Mouse (Mus musculus) left cerebral cortex, adult 2 months (tissue): ENCODE data around the gene Rtn4r. TPM values are rescaled to one million over a fixed set of nuclear protein-coding genes. Genes with fewer than 3 reads are reported as not detected.
A peak's percentile ranks its signal among the peaks of the same experiment; 100 is the strongest.

ENCODE experiments used
- DNase-seq, 2 experiments: peaks; one replicate each; pipeline ENCODE4 v3.0.0; 2021 to 2022; ENCODE audit warnings: low spot score in 2 of 2, mixed read lengths in 1 of 2; ENCODE audit errors: extremely low spot score in 1 of 2
- H3K27ac ChIP-seq: fragments of 200-600 bp; 2 replicates; pipeline ENCODE4 v1.8.1; 2022
- H3K4me3 ChIP-seq: fragments of 200-600 bp; 2 replicates; pipeline ENCODE4 v1.8.1; 2022
- CTCF ChIP-seq: fragments of 200-600 bp; IDR thresholded peaks from 2 replicates; pipeline ENCODE4 v1.8.1; 2022; ENCODE audit warnings: antibody characterized with exemption, mild to moderate bottlenecking, moderate library complexity
- intact Hi-C: fragments of 180-260 bp; cut with DNase I; formaldehyde crosslinking; loops from one replicate; pipeline ENCODE4 v1.15.1; 2025
- total RNA-seq, 2 experiments: library from RNA; stranded (reverse); gene quantifications; 2 replicates each; pipeline ENCODE4 v1.2.3; 2021

Rtn4r gene
- total RNA-seq, 2 experiments from 2014 or later = 138 to 147 TPM

GRCm38 (mm10) chr16:18161190-18161589, 33.7 kb downstream of the Rtn4r start:
- TF ChIP-seq CTCF = no peak
- DNase-seq = no peak
- no peak overlapping the region for H3K4me3 ChIP-seq
- intact Hi-C loops = no loop called here
- no peak overlapping the region for H3K27ac ChIP-seq

GRCm38 (mm10) chr16:18164642-18165238, 37.3 kb downstream of the Rtn4r start:
- H3K27ac ChIP-seq = no peak overlapping the region
- peak in 1 of 2 experiments; percentile 10 for DNase-seq
- TF ChIP-seq CTCF = no peak
- intact Hi-C loops = no loop called here
- no peak overlapping the region for H3K4me3 ChIP-seq

GRCm38 (mm10) chr16:18166613-18167190, 39.3 kb downstream of the Rtn4r start:
- H3K27ac ChIP-seq = peak overlapping the region; percentile 51; the same call in 1 of the 2 replicates
- TF ChIP-seq CTCF = no peak
- intact Hi-C loops = no loop called here
- no peak for DNase-seq
- H3K4me3 ChIP-seq = no peak overlapping the region

GRCm38 (mm10) chr16:18169156-18169555, 41.7 kb downstream of the Rtn4r start:
- DNase-seq = no peak
- no peak overlapping the region for H3K4me3 ChIP-seq
- intact Hi-C loops = no loop called here
- H3K27ac ChIP-seq = no peak overlapping the region
- no peak for TF ChIP-seq CTCF

GRCm38 (mm10) chr16:18169776-18170175, 42.3 kb downstream of the Rtn4r start:
- Histone ChIP-seq H3K4me3 (no peak overlapping the region), H3K27ac (no peak overlapping the region)
- intact Hi-C loops = no loop called here
- no peak for TF ChIP-seq CTCF
- DNase-seq = no peak

GRCm38 (mm10) chr16:18172266-18172855, 44.9 kb downstream of the Rtn4r start:
- intact Hi-C loops = loop anchor here (1.0 kb wide), 1 partner anchor 39 kb away; no protein-coding TSS in a partner anchor
- peak; percentile 93 for TF ChIP-seq CTCF
- peak; percentile 79 to 84 for DNase-seq
- Histone ChIP-seq H3K27ac (peak overlapping the region; percentile 84), H3K4me3 (no peak overlapping the region)

GRCm38 (mm10) chr16:18173231-18173630, 45.8 kb downstream of the Rtn4r start:
- peak overlapping the region; percentile 84 for H3K27ac ChIP-seq
- intact Hi-C loops = loop anchor here (1.0 kb wide), 3 partner anchors 19 to 46 kb away; partner anchors contain the start of gene Rtn4r
- peak; percentile 68 to 79 for DNase-seq
- H3K4me3 ChIP-seq = no peak overlapping the region
- no peak for TF ChIP-seq CTCF

GRCm38 (mm10) chr16:18173788-18174187, 46.3 kb downstream of the Rtn4r start:
- no peak for TF ChIP-seq CTCF
- peak overlapping the region; percentile 84 for H3K27ac ChIP-seq
- peak; percentile 54 to 66 for DNase-seq
- H3K4me3 ChIP-seq = no peak overlapping the region
- intact Hi-C loops = loop anchor here (1.0 kb wide), 3 partner anchors 19 to 46 kb away; partner anchors contain the start of gene Rtn4r

- intact Hi-C loops = no loop called here
- peak in 1 of 2 experiments; percentile 23 for DNase-seq
- peak overlapping the region; percentile 84 for H3K27ac ChIP-seq
Measured at GRCm38 (mm10) chr16:18175817-18176541, 48.5 kb downstream of the Rtn4r start.

GRCm38 (mm10) chr16:18176758-18177157, 49.3 kb downstream of the Rtn4r start:
- H3K27ac ChIP-seq = peak overlapping the region; percentile 84; the same call in 1 of the 2 replicates
- peak in 1 of 2 experiments; percentile 9 for DNase-seq
- intact Hi-C loops = no loop called here
- no peak overlapping the region for H3K4me3 ChIP-seq
- TF ChIP-seq CTCF = peak; percentile 3

More at GRCm38 (mm10) chr16:18175817-18176541, 48.5 kb downstream of the Rtn4r start:
- no peak overlapping the region for H3K4me3 ChIP-seq
- TF ChIP-seq CTCF = no peak

GRCm38 (mm10) chr16:18179591-18179990, 52.1 kb downstream of the Rtn4r start:
- intact Hi-C loops = no loop called here
- no peak for DNase-seq
- TF ChIP-seq CTCF = no peak
- H3K27ac ChIP-seq = no peak overlapping the region
- no peak overlapping the region for H3K4me3 ChIP-seq

GRCm38 (mm10) chr16:18181398-18181797, 54.0 kb downstream of the Rtn4r start:
- intact Hi-C loops = no loop called here
- DNase-seq = no peak
- Histone ChIP-seq H3K27ac (no peak overlapping the region), H3K4me3 (no peak overlapping the region)
- TF ChIP-seq CTCF = no peak
